Mouse (Mus musculus): Measurements from ENCODE around the gene Zfp346.

The Zfp346 gene

GRCm38 (mm10) chr13:55153951-55154350, 48.8 kb downstream of the Zfp346 start:
- DNase-seq, result no peak

DNA sequence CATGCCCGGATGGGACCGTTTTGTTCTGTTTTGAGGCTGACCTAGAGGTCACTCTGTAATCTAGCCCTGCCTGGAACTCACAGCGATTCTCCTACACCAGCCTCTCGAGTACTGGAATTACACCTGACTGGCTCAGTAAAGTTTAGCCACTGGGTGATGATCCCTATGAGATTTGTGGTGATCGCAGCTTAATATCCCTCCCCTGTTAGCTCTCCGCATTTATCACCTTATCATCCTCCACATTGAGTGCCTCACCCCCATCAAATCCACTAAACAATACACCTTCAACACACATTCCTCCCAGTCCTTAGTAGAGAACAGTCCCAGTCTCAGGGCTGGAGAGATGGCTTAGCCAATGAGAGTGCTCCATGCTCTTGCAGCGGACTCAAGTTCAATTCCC, 57.3 kb downstream of the Zfp346 start:
- DNase-seq, result no peak

- DNase-seq, result no peak
Measured at GRCm38 (mm10) chr13:55163553-55163952, 58.4 kb downstream of the Zfp346 start.

GRCm38 (mm10) chr13:55165831-55166339, 60.8 kb downstream of the Zfp346 start:
- no peak for DNase-seq

- no peak for DNase-seq
Measured at GRCm38 (mm10) chr13:55166806-55167725, 62.0 kb downstream of the Zfp346 start.

- no peak for DNase-seq
Measured at GRCm38 (mm10) chr13:55167798-55168197, 62.7 kb downstream of the Zfp346 start.

DNA sequence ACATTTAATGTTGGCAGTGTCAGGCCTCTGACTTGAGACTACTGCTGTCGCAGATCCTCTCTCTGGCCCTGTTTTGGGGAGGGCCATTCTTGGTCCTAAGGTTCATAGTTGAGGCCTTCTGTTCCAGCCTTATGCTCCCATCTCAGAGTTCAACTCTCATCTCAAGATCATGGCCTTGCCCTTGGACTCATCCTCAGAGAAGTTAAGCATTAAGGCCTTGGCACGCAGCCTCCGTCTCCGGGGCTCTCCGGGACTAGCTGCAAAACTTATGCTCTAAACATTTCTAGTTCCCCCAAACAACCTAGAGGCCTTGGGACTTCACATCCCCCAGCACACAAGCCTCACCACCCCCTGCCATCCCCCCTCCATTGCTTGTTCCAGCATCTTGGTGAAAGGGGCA, 63.1 kb downstream of the Zfp346 start:
- DNase-seq, result no peak

DNA sequence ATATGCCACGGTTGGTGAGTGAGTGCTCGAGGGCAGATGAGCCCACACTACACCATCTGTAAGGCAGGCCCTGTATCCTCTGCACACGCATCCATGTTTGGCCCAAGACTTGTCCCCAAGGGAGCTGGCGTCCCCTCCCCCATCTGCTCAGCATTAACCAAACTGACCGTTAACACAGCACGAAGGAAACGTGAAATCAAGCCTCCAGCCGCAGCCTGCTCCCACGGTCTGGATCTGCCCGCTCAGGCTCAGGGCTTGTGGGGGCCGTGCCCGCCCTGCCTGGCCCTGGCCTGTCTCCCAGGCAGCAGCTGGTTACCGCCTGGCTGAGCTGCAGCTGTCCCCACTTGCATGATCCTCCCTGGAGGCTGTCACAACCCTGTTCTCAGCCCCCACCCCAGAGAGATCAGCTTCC, 63.9 kb downstream of the Zfp346 start:
- DNase-seq, result no peak

DNA sequence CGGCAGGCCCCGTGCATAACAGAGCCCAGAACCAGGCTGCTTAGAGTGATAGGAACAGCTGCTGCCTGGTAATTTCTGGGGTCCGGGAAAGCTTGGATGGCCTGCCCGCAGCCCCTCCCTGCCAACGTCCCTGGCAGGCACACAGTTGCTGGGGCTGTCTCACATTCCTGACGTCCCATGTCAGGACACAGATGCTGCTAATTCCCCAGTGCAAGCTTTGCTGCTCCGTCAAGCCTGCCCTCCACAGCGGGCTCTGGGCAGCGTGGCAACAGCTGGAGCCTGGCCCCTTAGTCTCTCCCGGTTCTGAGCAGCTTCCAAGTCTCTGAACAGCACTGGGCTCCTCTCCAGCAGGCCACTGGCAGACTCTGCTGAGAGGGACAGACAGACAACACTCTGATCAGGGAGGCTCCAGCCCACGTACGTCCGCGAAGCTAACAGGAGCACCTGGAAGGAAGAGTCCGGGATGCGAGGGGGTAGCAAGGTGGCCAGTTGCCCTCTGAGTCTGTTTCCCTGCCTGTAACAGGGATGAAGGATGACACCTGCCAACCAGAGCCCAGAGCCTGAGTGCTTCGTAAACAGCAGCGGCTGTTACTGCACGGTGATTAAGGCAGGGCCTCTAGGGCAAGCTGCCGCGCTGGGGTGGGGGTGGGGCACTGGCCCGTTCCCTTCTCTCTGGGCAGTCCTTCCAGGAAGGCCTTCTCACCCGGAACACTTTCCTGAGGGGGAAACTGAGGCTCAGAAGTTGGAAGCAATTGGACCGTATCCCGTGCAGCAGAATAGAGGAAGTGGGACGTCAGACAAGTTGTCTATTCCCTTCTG, 66.6 kb downstream of the Zfp346 start:
- DNase-seq, result no peak

- no peak for DNase-seq
Measured at GRCm38 (mm10) chr13:55172336-55172770, 67.2 kb downstream of the Zfp346 start.

DNA sequence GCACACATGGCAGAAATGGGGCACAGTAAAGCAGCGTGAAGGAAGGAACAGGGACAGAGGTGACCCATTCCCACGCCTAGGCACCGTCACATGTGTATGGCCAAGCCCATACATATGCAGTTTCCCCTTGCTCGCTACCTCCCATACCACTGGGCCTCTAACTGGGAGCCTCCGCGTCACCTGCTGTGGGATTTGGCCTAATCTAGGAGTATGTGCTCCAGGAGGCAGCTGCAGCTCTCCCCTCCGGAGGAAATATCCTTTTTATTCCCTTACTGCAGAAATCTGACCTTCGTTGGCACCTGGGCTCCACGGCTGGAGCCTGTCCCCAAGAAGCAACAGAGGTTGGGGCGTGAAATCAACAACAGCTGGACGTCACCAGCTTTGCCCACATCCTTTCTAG, 69.2 kb downstream of the Zfp346 start:
- DNase-seq, result no peak

- no peak for DNase-seq
Measured at GRCm38 (mm10) chr13:55176265-55176664, 71.2 kb downstream of the Zfp346 start.

DNA sequence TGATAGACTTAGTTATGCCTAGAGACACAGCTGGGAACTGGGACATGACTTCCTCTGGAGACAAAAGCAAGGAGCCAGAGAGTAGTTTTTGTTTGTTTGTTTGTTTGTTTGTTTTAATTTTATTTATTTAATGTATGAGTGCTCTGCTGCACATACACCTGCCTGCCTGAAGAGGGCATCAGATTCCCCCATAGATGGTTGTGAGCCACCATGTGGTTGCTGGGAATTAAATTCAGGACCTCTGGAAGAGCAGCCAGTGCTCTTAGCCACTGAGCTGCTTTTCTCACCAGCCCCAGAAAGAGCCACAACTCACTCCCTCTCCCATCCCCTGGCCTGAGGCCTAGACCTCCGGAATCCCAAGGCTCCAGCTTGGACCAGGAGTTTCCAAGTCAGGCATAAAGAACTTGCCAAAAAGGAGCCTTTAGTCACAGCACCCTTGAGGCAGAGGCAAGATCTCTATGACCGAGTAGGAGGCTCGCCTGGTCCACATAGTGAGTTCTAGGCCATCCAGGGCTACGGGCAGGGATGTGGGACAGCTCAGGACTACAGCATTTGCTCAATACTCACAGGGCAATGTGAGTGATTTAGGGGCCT, 72.9 kb downstream of the Zfp346 start:
- no peak for DNase-seq

- peak; percentile 63 for DNase-seq
Measured at GRCm38 (mm10) chr13:55178556-55178955, 73.4 kb downstream of the Zfp346 start.

- DNase-seq, result peak; percentile 40
Measured at GRCm38 (mm10) chr13:55179591-55179990, 74.5 kb downstream of the Zfp346 start.

DNA sequence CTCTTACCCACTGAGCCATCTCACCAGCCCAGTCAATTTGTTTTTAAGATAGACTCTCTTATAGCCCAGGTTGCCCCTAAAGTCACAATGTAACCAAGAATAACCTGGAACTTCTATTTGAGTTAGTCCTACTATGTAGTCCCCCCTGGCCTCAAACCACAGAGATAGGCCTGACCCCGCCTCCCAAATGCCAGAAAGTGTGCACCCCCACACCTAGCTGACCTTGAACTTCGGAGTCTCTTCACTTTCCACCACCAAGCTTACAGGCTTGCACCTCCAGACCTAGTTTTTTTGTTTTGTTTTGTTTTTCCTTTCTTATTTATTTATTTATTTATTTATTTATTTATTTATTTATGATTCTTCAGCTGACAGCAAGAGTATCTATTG, 76.7 kb downstream of the Zfp346 start:
- DNase-seq, result no peak

- DNase-seq, result peak; percentile 74
Measured at GRCm38 (mm10) chr13:55182173-55182894, 77.2 kb downstream of the Zfp346 start.

DNA sequence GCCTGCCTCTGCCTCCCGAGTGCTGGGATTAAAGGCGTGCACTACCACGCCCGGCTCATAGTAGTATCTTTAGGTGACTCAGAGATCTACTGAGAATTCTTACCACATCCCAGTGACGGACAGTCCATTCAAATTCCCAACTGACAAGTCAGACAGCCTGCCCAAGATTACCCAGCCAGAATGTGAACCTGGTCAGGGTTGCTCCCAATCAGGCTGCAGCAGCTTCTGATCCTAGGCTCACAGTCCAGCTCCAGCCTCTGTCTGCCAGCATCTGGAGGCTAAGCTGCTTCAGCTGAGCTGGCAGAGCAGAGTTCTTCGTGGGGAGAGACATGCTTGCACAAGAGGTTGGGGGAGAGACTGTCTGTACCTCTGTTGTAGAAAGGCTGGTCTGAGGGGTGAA, 78.3 kb downstream of the Zfp346 start:
- no peak for DNase-seq

Measured in cerebellum, adult 11-12 months (tissue).